Comparison of ENCODE assay signal across 8 mouse cellular contexts in the genomic region with DNA sequence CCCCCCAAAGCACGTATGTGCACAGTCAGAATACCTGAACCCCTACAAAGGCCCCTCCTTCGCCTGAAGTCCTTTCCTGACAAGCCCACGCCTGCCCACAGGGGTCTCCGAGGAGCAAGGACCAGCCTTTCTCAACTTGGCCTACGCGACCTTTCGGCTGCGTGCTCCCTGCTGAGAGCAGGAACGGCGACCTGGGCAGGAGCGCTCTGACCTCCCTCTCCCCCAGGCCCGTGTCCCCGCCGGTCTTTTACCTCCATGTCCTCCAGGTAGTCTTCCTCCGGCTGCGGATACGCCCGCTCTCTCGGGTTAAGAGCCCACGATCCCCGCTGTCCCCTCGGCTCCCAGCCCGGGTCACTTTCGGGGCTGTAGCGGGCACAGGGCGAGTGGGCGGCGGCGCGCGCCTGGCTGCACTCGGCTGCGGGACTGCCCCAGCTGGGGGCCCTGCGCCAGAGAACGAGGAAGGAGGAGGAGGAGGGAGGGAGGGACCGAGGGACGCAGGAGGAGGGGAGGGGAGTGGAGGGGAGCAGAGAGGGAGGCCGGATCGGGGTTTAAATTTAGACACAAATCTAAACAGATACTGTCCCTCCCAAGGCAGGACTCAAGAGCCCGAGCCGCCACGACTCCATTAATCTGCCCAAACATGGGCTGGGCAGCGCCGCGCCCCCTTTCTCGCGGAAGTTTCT. TPM values are rescaled to one million over a fixed set of nuclear protein-coding genes. Genes with fewer than 3 reads are reported as not detected.
DNase-seq lines count a peak whose midpoint lies in the region; ATAC-seq and TF ChIP-seq lines count a peak whose summit lies in the region.

No protein-coding gene starts in this region.

- H3K79me2 ChIP-seq in liver, adult 2 months (ENCODE audit: control insufficient read depth, insufficient read depth, low read length): no peaks in the 10 kb centered on the region

- H3K27me3 ChIP-seq in ES-Bruce4 (ENCODE audit: control insufficient read depth, insufficient read depth, low read length, poor library complexity, severe bottlenecking): no peaks in the 10 kb centered on the region
- H3K27me3 ChIP-seq in hindbrain, embryonic 13.5 days: peaks cover 63% of the 10 kb centered on the region
- no peaks in the 10 kb centered on the region for H3K27me3 ChIP-seq in liver, adult 2 months (ENCODE audit: control insufficient read depth, insufficient read depth, low read length)
- peaks cover 17% of the 10 kb centered on the region for H3K27me3 ChIP-seq in midbrain, postnatal 0 days (ENCODE audit: insufficient read depth, low read length)

- no peak for TF ChIP-seq POLR2A in ES-Bruce4 (IDR thresholded peaks at IDR 0.05; ENCODE audit: insufficient read depth, low read length)
- TF ChIP-seq POLR2A in brain, embryonic 14.5 days (IDR thresholded peaks at IDR 0.05; ENCODE audit: borderline replicate concordance, extremely low read depth, insufficient read depth, insufficient read length, poor library complexity, severe bottlenecking): no peak
- TF ChIP-seq POLR2A in liver, adult 2 months (IDR thresholded peaks at IDR 0.05; ENCODE audit: extremely low read depth, insufficient read depth, low read length): 0 out of 2 replicates have a peak, but pooled peaks have one; percentile 9

- WGBS in hindbrain, embryonic 13.5 days: under 1% methylated on average over 41 of the region's 47 CpGs
- 4% methylated on average over 46 of the region's 47 CpGs for WGBS in liver, adult 2 months
- under 1% methylated on average over 41 of the region's 47 CpGs for WGBS in midbrain, postnatal 0 days

- peak overlapping the region; percentile 66 for H3K9ac ChIP-seq in ES-Bruce4 (ENCODE audit: low read depth, poor library complexity, severe bottlenecking)
- H3K9ac ChIP-seq in hindbrain, embryonic 13.5 days: peak overlapping the region; percentile 76
- peak overlapping the region; percentile 91 for H3K9ac ChIP-seq in liver, adult 2 months (ENCODE audit: low read depth, low read length)
- H3K9ac ChIP-seq in midbrain, postnatal 0 days (replicated peaks; ENCODE audit: low read length, poor library complexity, severe bottlenecking): peak overlapping the region; percentile 60

- ATAC-seq in hindbrain, embryonic 13.5 days (ENCODE audit: low FRiP score): 0 out of 2 replicates have a peak, but pooled peaks have one; percentile 43
- no peak for ATAC-seq in midbrain, postnatal 0 days (ENCODE audit: low FRiP score)

- peak overlapping the region; percentile 98 for H3K4me2 ChIP-seq in hindbrain, embryonic 13.5 days
- H3K4me2 ChIP-seq in midbrain, postnatal 0 days (ENCODE audit: low read depth, low read length, poor library complexity, severe bottlenecking): peak overlapping the region; percentile 99

- no peak for TF ChIP-seq CTCF in ES-Bruce4 (IDR thresholded peaks at IDR 0.05; ENCODE audit: low read depth, low read length)
- TF ChIP-seq CTCF in brain, embryonic 14.5 days (IDR thresholded peaks at IDR 0.05; ENCODE audit: borderline replicate concordance, extremely low read depth, insufficient read depth, insufficient read length): no peak
- TF ChIP-seq CTCF in liver, adult 2 months (IDR thresholded peaks at IDR 0.05; ENCODE audit: low read depth, low read length): no peak
- TF ChIP-seq CTCF in midbrain, postnatal 0 days (IDR thresholded peaks at IDR 0.05): no peak

- DNase-seq in brain, embryonic 14.5 days (ENCODE audit: low read depth): peak; percentile 58
- DNase-seq in gastrocnemius, adult 18-20 months (ENCODE audit: low spot score): peak; percentile 86
- peak; percentile 34 for DNase-seq in liver, adult 2 months (ENCODE audit: extremely low read depth, low read depth, low spot score)
- DNase-seq in midbrain, postnatal 0 days (ENCODE audit: low spot score): no peak
- peak; percentile 43 for DNase-seq in testis, postnatal 14 days (ENCODE audit: low spot score)
- DNase-seq in left cerebral cortex, adult 18-20 months (ENCODE audit: low spot score in 2 of 2): no peak

- no peak overlapping the region for H3K27ac ChIP-seq in ES-Bruce4 (ENCODE audit: insufficient read depth, low read length)
- 0 out of 2 replicates have a peak overlapping the region, but pooled peaks have one; percentile 15 for H3K27ac ChIP-seq in hindbrain, embryonic 13.5 days
- peak overlapping the region; percentile 80 for H3K27ac ChIP-seq in liver, adult 2 months (replicated peaks; ENCODE audit: insufficient read depth, low read depth, low read length)
- 0 out of 2 replicates have a peak overlapping the region, but pooled peaks have one; percentile 38 for H3K27ac ChIP-seq in midbrain, postnatal 0 days (ENCODE audit: low read depth, low read length)

- no peak for TF ChIP-seq EP300 in ES-Bruce4 (IDR thresholded peaks at IDR 0.05; ENCODE audit: insufficient read depth, low read depth, low read length)

- no peaks in the 10 kb centered on the region for H3K4me1 ChIP-seq in ES-Bruce4 (ENCODE audit: control insufficient read depth, insufficient read depth, low read length)
- peaks cover 19% of the 10 kb centered on the region for H3K4me1 ChIP-seq in hindbrain, embryonic 13.5 days (replicated peaks)
- peaks cover 5% of the 10 kb centered on the region for H3K4me1 ChIP-seq in liver, adult 2 months (ENCODE audit: control insufficient read depth, insufficient read depth, low read length)
- 0 out of 2 replicates have a peak, but pooled peaks cover 6% of the 10 kb centered on the region for H3K4me1 ChIP-seq in midbrain, postnatal 0 days (ENCODE audit: insufficient read depth, low read length)

- H3K36me3 ChIP-seq in ES-Bruce4 (ENCODE audit: control insufficient read depth, insufficient read depth, low read length, poor library complexity, severe bottlenecking): no peaks in the 10 kb centered on the region
- no peaks in the 10 kb centered on the region for H3K36me3 ChIP-seq in hindbrain, embryonic 13.5 days
- H3K36me3 ChIP-seq in liver, adult 2 months (ENCODE audit: control insufficient read depth, insufficient read depth, low read length): no peaks in the 10 kb centered on the region
- H3K36me3 ChIP-seq in midbrain, postnatal 0 days (ENCODE audit: insufficient read depth, low read length): no peaks in the 10 kb centered on the region

- H3K9me3 ChIP-seq in ES-Bruce4 (replicated peaks; ENCODE audit: control insufficient read depth, insufficient read depth, low read length, poor library complexity, severe bottlenecking): no peaks in the 10 kb centered on the region
- no peaks in the 10 kb centered on the region for H3K9me3 ChIP-seq in hindbrain, embryonic 13.5 days
- H3K9me3 ChIP-seq in midbrain, postnatal 0 days (ENCODE audit: low read length): no peaks in the 10 kb centered on the region

- peak overlapping the region; percentile 84 for H3K4me3 ChIP-seq in ES-Bruce4 (ENCODE audit: low read depth, low read length)
- H3K4me3 ChIP-seq in hindbrain, embryonic 13.5 days: peak overlapping the region; percentile 61
- H3K4me3 ChIP-seq in liver, adult 2 months (ENCODE audit: insufficient read depth, low read depth, low read length): peak overlapping the region; percentile 98
- peak overlapping the region; percentile 56 for H3K4me3 ChIP-seq in midbrain, postnatal 0 days (ENCODE audit: low read depth, low read length)

RNA-seq across cellular contexts. Expression of a gene that starts 1.8 kb away (rescaled TPM):
- polyA plus RNA-seq in ES-Bruce4 (2011; ENCODE audit: insufficient read depth, insufficient read length, low read depth, missing spikeins): 2.0 and 2.7 TPM in 2 replicates
- polyA plus RNA-seq in brain, embryonic 14.5 days (2012; rRNA removed): 7.9 and 10.1 TPM in 2 replicates
- 100 to 1,000 TPM in 1 of 2 experiments, 10 to 100 TPM in 1; 89.6 to 103 TPM for total RNA-seq in gastrocnemius, adult 18-20 months (2021)
- 12.4 and 13.5 TPM in 2 replicates for polyA plus RNA-seq in hindbrain, embryonic 13.5 days (2015; fragmentation: Nextera tagmentation; extraction: Ambion mirVana)
- 2.6 and 3.0 TPM in 2 replicates for total RNA-seq in liver, adult 2 months (2014; rRNA removed)
- 2.8 and 3.3 TPM in 2 replicates for polyA plus RNA-seq in liver, adult 2 months (2012; rRNA removed)
- 7.6 and 7.9 TPM in 2 replicates for total RNA-seq in midbrain, postnatal 0 days (2014; rRNA removed)
- 8.0 and 9.1 TPM in 2 replicates for polyA plus RNA-seq in midbrain, postnatal 0 days (2015; fragmentation: Nextera tagmentation; extraction: Ambion mirVana)
- total RNA-seq in left cerebral cortex, adult 18-20 months (2021): 1 to 10 TPM; 6.0 to 7.2 TPM

RNA-seq across cellular contexts. Expression of a gene that starts 55.8 kb away (rescaled TPM):
- 18.4 and 27.0 TPM in 2 replicates for polyA plus RNA-seq in ES-Bruce4 (2011; ENCODE audit: insufficient read depth, insufficient read length, low read depth, missing spikeins)
- polyA plus RNA-seq in brain, embryonic 14.5 days (2012; rRNA removed): 12.4 and 12.8 TPM in 2 replicates
- total RNA-seq in gastrocnemius, adult 18-20 months (2021): 10 to 100 TPM; 54.3 to 62.4 TPM
- polyA plus RNA-seq in hindbrain, embryonic 13.5 days (2015; fragmentation: Nextera tagmentation; extraction: Ambion mirVana): 24.1 and 31.6 TPM in 2 replicates
- total RNA-seq in liver, adult 2 months (2014; rRNA removed): 414 and 570 TPM in 2 replicates
- polyA plus RNA-seq in liver, adult 2 months (2012; rRNA removed): 420 and 447 TPM in 2 replicates
- 21.3 and 22.7 TPM in 2 replicates for total RNA-seq in midbrain, postnatal 0 days (2014; rRNA removed)
- polyA plus RNA-seq in midbrain, postnatal 0 days (2015; fragmentation: Nextera tagmentation; extraction: Ambion mirVana): 47.0 and 49.1 TPM in 2 replicates
- 10 to 100 TPM; 27.6 to 29.7 TPM for total RNA-seq in left cerebral cortex, adult 18-20 months (2021)

Comparison
In these comparisons a context has a peak if more than half of its experiments do, and no peak if none do; other contexts are left out.
1. DNase-seq: peak in brain, embryonic 14.5 days (single experiment), gastrocnemius, adult 18-20 months (single experiment), liver, adult 2 months (single experiment) and testis, postnatal 14 days (single experiment); none in midbrain, postnatal 0 days (single experiment) and left cerebral cortex, adult 18-20 months (0 of 2).
2. Peak in every context shown above with its lines, with median percentiles within 50 percentile points of each other: H3K4me3 ChIP-seq and H3K9ac ChIP-seq.